Mouse (Mus musculus): ENCODE measurements around the gene Gm10337.

Gene Gm10337

DNA sequence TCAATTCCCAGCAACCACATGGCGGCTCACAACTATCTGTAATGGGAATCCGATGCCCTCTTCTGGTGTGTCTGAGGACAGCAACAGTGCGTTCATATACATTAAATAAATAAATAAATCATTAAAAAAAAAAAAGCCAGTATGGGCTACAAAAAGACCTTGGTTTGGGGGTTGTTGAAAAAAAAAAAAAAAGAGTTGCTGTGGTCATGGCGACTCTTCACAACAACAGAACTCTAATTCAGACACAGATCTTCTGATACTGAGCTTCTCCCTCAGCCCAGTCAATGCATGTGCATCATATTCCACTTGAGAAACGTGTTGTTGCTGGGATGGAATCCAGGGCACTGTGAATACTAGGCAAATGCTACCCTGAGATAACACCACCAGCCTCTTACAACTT is 49.1 kb downstream of the Gm10337 start:
- no peak for DNase-seq (ENCODE audit: low spot score)
